Mouse (Mus musculus) cerebellum, adult (tissue): ENCODE results near the gene Nupl2.

Experiments used
- ATAC-seq: cut with Nextera tagmentation; 2 replicates; pipeline ENCODE4 v1.9.2; 2017; ENCODE audit warnings: mild to moderate bottlenecking, moderate library complexity, mixed read lengths; ENCODE audit not compliant: insufficient number of reproducible peaks, low FRiP score, low TSS enrichment

Nupl2 gene

GRCm38 (mm10) chr5:24203266-24203665 lies 38.5 kb downstream of the Nupl2 start:
- no peak for ATAC-seq

- no peak for ATAC-seq
Measured at GRCm38 (mm10) chr5:24207965-24208364, 43.2 kb downstream of the Nupl2 start.

GRCm38 (mm10) chr5:24208505-24208904 lies 43.7 kb downstream of the Nupl2 start:
- ATAC-seq: no peak

GRCm38 (mm10) chr5:24213861-24214546 lies 49.2 kb downstream of the Nupl2 start:
- ATAC-seq: no peak

- ATAC-seq: no peak
Measured at GRCm38 (mm10) chr5:24214547-24214878, 49.8 kb downstream of the Nupl2 start.

- no peak for ATAC-seq
Measured at GRCm38 (mm10) chr5:24214900-24215299, 50.1 kb downstream of the Nupl2 start.
